Mouse (Mus musculus) forebrain, embryonic 16.5 days (tissue): ENCODE results near the gene Appl1. TPM values are rescaled to one million over a fixed set of nuclear protein-coding genes. Genes with fewer than 3 reads are reported as not detected.

Experiments
- ATAC-seq: fragments of 200-750 bp; cut with Nextera tagmentation; 2 replicates; pipeline ENCODE4 v1.8.0; 2017; ENCODE audit warnings: mild to moderate bottlenecking, moderate library complexity
- H3K27ac ChIP-seq: fragments of 300-500 bp; sonication (generic); 2 replicates; pipeline ENCODE4 v1.5.1; 2014; ENCODE audit warnings: low read length, control low read depth
- H3K27me3 ChIP-seq: fragments of 300-500 bp; sonication (generic); replicated peaks from 2 replicates; pipeline ENCODE4 v1.6.1; 2014; ENCODE audit warnings: low read length; ENCODE audit not compliant: control insufficient read depth, insufficient read depth
- H3K36me3 ChIP-seq: fragments of 300-500 bp; sonication (generic); 2 replicates; pipeline ENCODE4 v1.6.1; 2014; ENCODE audit not compliant: control insufficient read depth, insufficient read depth
- H3K4me1 ChIP-seq: fragments of 300-500 bp; sonication (generic); replicated peaks from 2 replicates; pipeline ENCODE4 v1.6.1; 2014; ENCODE audit warnings: low read length; ENCODE audit not compliant: control insufficient read depth, insufficient read depth
- H3K4me2 ChIP-seq: fragments of 300-500 bp; sonication (generic); 2 replicates; pipeline ENCODE4 v1.6.1; 2014; ENCODE audit warnings: mild to moderate bottlenecking, low read length, control low read depth
- H3K4me3 ChIP-seq: fragments of 300-500 bp; sonication (generic); replicated peaks from 2 replicates; pipeline ENCODE4 v1.5.1; 2014; ENCODE audit warnings: mild to moderate bottlenecking, low read length, control low read depth
- H3K9ac ChIP-seq: fragments of 300-500 bp; sonication (generic); replicated peaks from 2 replicates; pipeline ENCODE4 v1.6.1; 2014; ENCODE audit warnings: low read depth, low read length, control low read depth
- H3K9me3 ChIP-seq: fragments of 300-500 bp; sonication (generic); 2 replicates; pipeline ENCODE4 v1.6.1; 2016; ENCODE audit warnings: low read length; ENCODE audit not compliant: control insufficient read depth
- WGBS: fragments of 180-500 bp; shearing (Covaris S2); extraction: QIAGEN DNeasy Blood & Tissue Kit; methylation state at CpG from one replicate; pipeline ENCODE4 v1.1.7; 2014; 5-methylcytosine and 5-hydroxymethylcytosine counted together
- polyA plus RNA-seq: library from polyadenylated mRNA; unstranded; fragments of >200 nt; fragmentation: Nextera tagmentation; extraction: Ambion mirVana; gene quantifications from 2 replicates; pipeline ENCODE4 v1.2.1, GENCODE M21; 2015

The Appl1 gene
- polyA plus RNA-seq, 1 experiment from 2014 or later: 65.3 TPM

DNA sequence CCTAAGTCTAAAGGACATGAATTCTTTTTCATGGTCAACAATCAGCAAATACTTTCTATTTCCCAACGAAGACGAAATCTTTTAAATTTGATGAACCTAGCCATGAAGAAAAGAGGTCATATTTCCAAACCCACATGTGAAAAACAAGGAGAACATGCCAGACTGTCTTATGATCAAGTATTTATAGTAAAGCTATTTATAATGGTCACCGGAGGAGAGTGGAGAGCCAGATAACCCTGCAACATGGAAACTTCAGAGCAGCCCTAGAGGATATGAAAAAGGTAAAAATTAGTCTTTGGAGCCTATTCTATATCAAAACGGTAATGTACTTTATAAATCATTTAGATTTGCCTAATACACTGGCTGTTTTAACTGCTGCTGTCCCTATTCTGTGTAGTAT lies 76.6 kb downstream of the Appl1 start, which contains the start of gene Asb14:
Asb14 (plus strand) TSS at position 166 of the 400 bp plus-strand sequence.
- no peaks in the 10 kb centered on the region for H3K9me3 ChIP-seq
- no peak within 1 kb of the TSS for H3K4me2 ChIP-seq
- WGBS: 94% methylated on average over 4 of the region's 4 CpGs
- no peak within 1 kb of the TSS for H3K9ac ChIP-seq
- no peak within 1 kb of the TSS for H3K27ac ChIP-seq
- H3K4me1 ChIP-seq: no peaks in the 10 kb centered on the region
- H3K36me3 ChIP-seq: no peaks in the 10 kb centered on the region
- ATAC-seq: no peak
- H3K27me3 ChIP-seq: no peaks in the 10 kb centered on the region
- no peak within 1 kb of the TSS for H3K4me3 ChIP-seq

DNA sequence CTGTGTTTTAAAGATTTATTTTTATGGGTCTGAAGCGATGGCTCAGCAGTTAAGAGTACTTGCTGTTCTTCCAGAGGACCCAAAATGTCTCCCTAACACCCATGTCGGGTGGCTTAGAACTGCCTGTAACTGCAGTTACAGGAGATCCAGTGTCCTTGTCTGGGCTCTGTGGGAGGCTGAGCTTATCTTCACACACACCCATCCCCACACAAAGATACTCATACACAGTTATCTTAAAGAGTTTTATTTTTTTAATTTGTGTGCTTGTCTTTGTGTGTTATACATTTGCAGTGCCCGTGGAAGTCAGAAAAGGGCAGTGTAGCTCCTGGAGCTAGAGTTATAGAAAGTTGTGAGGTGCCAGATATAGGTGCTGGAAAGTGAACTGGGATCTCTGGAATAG lies 80.3 kb downstream of the Appl1 start:
- H3K4me1 ChIP-seq: no peaks in the 10 kb centered on the region
- no peaks in the 10 kb centered on the region for H3K36me3 ChIP-seq
- ATAC-seq: no peak
- no peaks in the 10 kb centered on the region for H3K27me3 ChIP-seq
- no peak overlapping the region for H3K9ac ChIP-seq
- WGBS: 95% methylated on average over 3 of the region's 3 CpGs
- H3K27ac ChIP-seq: no peak overlapping the region
- no peak overlapping the region for H3K4me3 ChIP-seq
- no peak overlapping the region for H3K4me2 ChIP-seq
- H3K9me3 ChIP-seq: no peaks in the 10 kb centered on the region

DNA sequence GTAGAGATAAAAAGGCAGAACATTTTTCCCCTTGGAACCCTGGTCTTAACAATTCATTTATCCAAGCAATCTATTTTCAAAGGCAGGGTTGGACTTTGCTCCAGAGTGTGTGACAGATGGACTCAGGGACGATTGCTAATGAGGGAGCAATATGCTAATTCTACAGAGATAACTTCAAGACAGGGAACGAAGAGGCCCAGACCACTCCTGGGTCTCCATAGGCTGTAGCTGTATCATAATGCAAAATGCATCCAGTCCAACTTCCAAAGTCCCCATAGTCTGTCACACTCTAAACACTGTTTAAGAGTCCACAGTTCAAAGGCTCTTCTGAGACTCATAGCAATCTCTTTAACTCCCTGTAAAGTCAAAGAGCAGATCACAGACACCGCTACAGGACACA lies 83.8 kb downstream of the Appl1 start:
- ATAC-seq: no peak

DNA sequence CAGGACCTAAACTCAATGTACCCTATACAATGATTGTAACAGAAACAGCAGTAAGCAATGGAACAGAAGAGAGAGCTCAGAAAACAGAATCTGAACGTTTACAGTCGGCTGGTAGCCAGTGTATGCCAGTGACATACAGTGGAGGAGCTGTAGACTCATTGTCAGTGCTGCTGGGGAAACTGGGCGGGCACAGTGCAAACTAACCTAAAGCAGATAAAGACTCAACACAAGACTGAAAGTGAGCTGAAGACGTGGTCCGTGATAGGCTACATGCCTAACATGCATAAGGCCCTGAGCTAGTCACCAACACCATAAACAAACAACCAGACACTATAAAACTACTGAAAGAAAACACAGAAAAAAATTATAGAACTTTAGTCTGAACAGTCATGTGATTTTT lies 89.3 kb downstream of the Appl1 start:
- Histone ChIP-seq H3K36me3 (no peaks in the 10 kb centered on the region), H3K4me2 (no peak overlapping the region), H3K9ac (no peak overlapping the region), H3K4me1 (no peaks in the 10 kb centered on the region), H3K27ac (no peak overlapping the region), H3K27me3 (no peaks in the 10 kb centered on the region), H3K9me3 (no peaks in the 10 kb centered on the region), H3K4me3 (no peak overlapping the region)
- WGBS: 89% methylated on average over 5 of the region's 5 CpGs
- ATAC-seq: no peak

More for the DNA sequence above, 83.8 kb downstream of the Appl1 start:
- no peak overlapping the region for H3K4me3 ChIP-seq
- no peaks in the 10 kb centered on the region for H3K27me3 ChIP-seq
- no peaks in the 10 kb centered on the region for H3K9me3 ChIP-seq
- no peak overlapping the region for H3K4me2 ChIP-seq
- H3K4me1 ChIP-seq: no peaks in the 10 kb centered on the region
- no peak overlapping the region for H3K27ac ChIP-seq
- H3K9ac ChIP-seq: no peak overlapping the region
- WGBS: 35% methylated on average over 3 of the region's 3 CpGs
- H3K36me3 ChIP-seq: no peaks in the 10 kb centered on the region

DNA sequence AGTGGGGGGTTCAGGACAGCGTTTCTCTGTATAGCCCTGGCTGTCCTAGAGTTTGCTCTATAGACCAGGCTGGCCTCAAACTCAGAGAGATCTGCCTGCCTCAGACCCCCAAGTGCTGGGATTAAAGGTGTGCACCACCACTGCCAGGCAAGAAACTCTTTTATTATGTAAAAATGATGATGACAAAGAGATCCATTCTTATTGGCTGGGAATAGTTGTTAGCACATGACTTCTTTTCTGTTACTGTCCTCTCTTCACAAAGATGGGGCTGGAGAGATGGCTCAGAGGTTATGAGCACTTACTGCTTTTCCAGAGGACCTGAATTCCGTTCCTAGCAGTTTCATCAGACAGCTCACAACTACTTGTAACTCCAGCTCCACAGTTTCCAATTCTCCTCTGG lies 91.1 kb downstream of the Appl1 start:
- ATAC-seq: no peak
- no peak overlapping the region for H3K4me3 ChIP-seq
- no peak overlapping the region for H3K27ac ChIP-seq
- no peaks in the 10 kb centered on the region for H3K4me1 ChIP-seq
- no peak overlapping the region for H3K4me2 ChIP-seq
- 71% methylated on average over 2 of the region's 2 CpGs for WGBS
- no peaks in the 10 kb centered on the region for H3K27me3 ChIP-seq
- H3K36me3 ChIP-seq: no peaks in the 10 kb centered on the region
- H3K9me3 ChIP-seq: no peaks in the 10 kb centered on the region
- H3K9ac ChIP-seq: no peak overlapping the region

DNA sequence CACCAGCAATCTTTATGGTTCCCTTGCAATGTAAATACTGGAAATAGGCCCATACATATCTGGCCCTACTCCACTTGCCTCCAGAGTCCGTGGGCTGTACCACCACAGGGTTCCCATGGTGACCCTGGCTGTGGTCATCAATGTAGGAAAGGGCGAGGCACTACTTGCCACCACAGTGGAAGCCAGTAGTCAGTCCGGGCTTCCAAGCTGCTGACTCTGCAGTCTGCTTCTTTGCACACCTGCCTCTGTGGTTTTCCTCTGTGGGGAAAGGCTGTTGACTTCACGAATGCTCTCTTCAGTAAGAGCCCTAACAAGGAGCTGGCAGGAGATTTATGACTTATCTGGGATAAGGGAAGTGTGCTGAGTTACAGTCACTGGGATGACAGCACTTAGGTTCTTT lies 92.3 kb downstream of the Appl1 start:
- 76% methylated on average over 4 of the region's 4 CpGs for WGBS
- no peak overlapping the region for H3K4me2 ChIP-seq
- H3K4me1 ChIP-seq: no peaks in the 10 kb centered on the region
- H3K4me3 ChIP-seq: no peak overlapping the region
- ATAC-seq: no peak
- no peaks in the 10 kb centered on the region for H3K36me3 ChIP-seq
- no peaks in the 10 kb centered on the region for H3K27me3 ChIP-seq
- no peak overlapping the region for H3K9ac ChIP-seq
- no peak overlapping the region for H3K27ac ChIP-seq
- no peaks in the 10 kb centered on the region for H3K9me3 ChIP-seq

Other genes starting within 250 kb of the Appl1 start
- 0.25 TPM in 1 of 2 replicates, not detected in the other for gene Asb14, start 76.7 kb downstream of the Appl1 start, polyA plus RNA-seq
- gene Hesx1, start 23.2 kb upstream of the Appl1 start, polyA plus RNA-seq: not detected in 2 replicates
- gene Il17rd, start 67.7 kb upstream of the Appl1 start, polyA plus RNA-seq: 1.5 and 1.9 TPM in 2 replicates
- gene Arhgef3, start 143.7 kb upstream of the Appl1 start, polyA plus RNA-seq: 5.1 and 5.4 TPM in 2 replicates